ENCODE assay signal across 8 mouse cellular contexts in genomic region chr8:60992561-60992909, GRCm38 (mm10). TPM values are rescaled to one million over a fixed set of nuclear protein-coding genes. Genes with fewer than 3 reads are reported as not detected.
DNase-seq lines count a peak whose midpoint lies in the region; ATAC-seq lines count a peak whose summit lies in the region.

No protein-coding gene starts in this region.

- peak overlapping the region; percentile 84 for H3K4me3 ChIP-seq in forebrain, embryonic 10.5 days
- peak overlapping the region; percentile 84 for H3K4me3 ChIP-seq in hindbrain, embryonic 12.5 days
- H3K4me3 ChIP-seq in midbrain, embryonic 15.5 days = peak overlapping the region; percentile 67

- H3K27me3 ChIP-seq in forebrain, embryonic 10.5 days (ENCODE audit: poor library complexity, severe bottlenecking) = no peaks in the 10 kb centered on the region
- no peaks in the 10 kb centered on the region for H3K27me3 ChIP-seq in hindbrain, embryonic 12.5 days
- no peaks in the 10 kb centered on the region for H3K27me3 ChIP-seq in midbrain, embryonic 15.5 days (replicated peaks)

- peak overlapping the region; percentile 94 for H3K27ac ChIP-seq in forebrain, embryonic 10.5 days
- peak overlapping the region; percentile 91 for H3K27ac ChIP-seq in hindbrain, embryonic 12.5 days
- peak overlapping the region; percentile 86 for H3K27ac ChIP-seq in midbrain, embryonic 15.5 days

- H3K9me3 ChIP-seq in forebrain, embryonic 10.5 days = no peaks in the 10 kb centered on the region
- H3K9me3 ChIP-seq in hindbrain, embryonic 12.5 days (replicated peaks) = no peaks in the 10 kb centered on the region
- H3K9me3 ChIP-seq in midbrain, embryonic 15.5 days = no peaks in the 10 kb centered on the region

- H3K4me1 ChIP-seq in forebrain, embryonic 10.5 days = peaks cover 24% of the 10 kb centered on the region
- H3K4me1 ChIP-seq in hindbrain, embryonic 12.5 days = peaks cover 8% of the 10 kb centered on the region
- peaks cover 14% of the 10 kb centered on the region for H3K4me1 ChIP-seq in midbrain, embryonic 15.5 days

- DNase-seq in layer of hippocampus, adult 9-10 months (ENCODE audit: low spot score) = peak; percentile 45
- DNase-seq in layer of hippocampus, postnatal 25 days (ENCODE audit: extremely low spot score in 1 of 2, low spot score in 1 of 2) = no peak
- peak; percentile 74 for DNase-seq in adrenal gland, adult 8-10 months
- no peak for DNase-seq in forebrain, embryonic 10.5 days (ENCODE audit: extremely low spot score, low spot score)
- DNase-seq in liver = peak; percentile 95
- DNase-seq in B cell, adult 2 months = no peak

- peak overlapping the region; percentile 77 for H3K9ac ChIP-seq in hindbrain, embryonic 12.5 days
- peak overlapping the region; percentile 54 for H3K9ac ChIP-seq in midbrain, embryonic 15.5 days

- no peaks in the 10 kb centered on the region for H3K36me3 ChIP-seq in forebrain, embryonic 10.5 days (replicated peaks)
- no peaks in the 10 kb centered on the region for H3K36me3 ChIP-seq in hindbrain, embryonic 12.5 days
- H3K36me3 ChIP-seq in midbrain, embryonic 15.5 days (replicated peaks) = no peaks in the 10 kb centered on the region

- H3K4me2 ChIP-seq in hindbrain, embryonic 12.5 days (replicated peaks) = peak overlapping the region; percentile 87
- H3K4me2 ChIP-seq in midbrain, embryonic 15.5 days = peak overlapping the region; percentile 64

- no peak; the same call in 1 of the 2 replicates for ATAC-seq in hindbrain, embryonic 12.5 days (ENCODE audit: low FRiP score)
- no peak for ATAC-seq in midbrain, embryonic 15.5 days (replicated peaks)

- WGBS in forebrain, embryonic 10.5 days = under 1% methylated on average over 16 of the region's 16 CpGs
- 1% methylated on average over 16 of the region's 16 CpGs for WGBS in hindbrain, embryonic 12.5 days
- WGBS in midbrain, embryonic 15.5 days = under 1% methylated on average over 16 of the region's 16 CpGs

RNA-seq across cellular contexts. Expression of gene Nek1, which starts 0.5 kb away (rescaled TPM):
- total RNA-seq in layer of hippocampus, postnatal 25 days (2021) = 10 to 100 TPM; 21.1 to 27.4 TPM
- 10 to 100 TPM; 17.6 to 25.2 (median 23.8) TPM for total RNA-seq in adrenal gland, adult 8-10 months (2022)
- 21.0 and 25.0 TPM in 2 replicates for polyA plus RNA-seq in forebrain, embryonic 10.5 days (2016; fragmentation: Nextera tagmentation; extraction: Ambion mirVana)
- polyA plus RNA-seq in hindbrain, embryonic 12.5 days (2016; fragmentation: Nextera tagmentation; extraction: Ambion mirVana) = 23.2 and 24.6 TPM in 2 replicates
- polyA plus RNA-seq in midbrain, embryonic 15.5 days (2015; fragmentation: Nextera tagmentation; extraction: Ambion mirVana) = 24.7 and 27.8 TPM in 2 replicates

RNA-seq across cellular contexts. Expression of gene Clcn3, which starts 9.4 kb away (rescaled TPM):
- 100 to 1,000 TPM; 123 to 124 TPM for total RNA-seq in layer of hippocampus, postnatal 25 days (2021)
- total RNA-seq in adrenal gland, adult 8-10 months (2022) = 10 to 100 TPM; 50.9 to 68.9 (median 60.7) TPM
- 30.8 and 31.5 TPM in 2 replicates for polyA plus RNA-seq in forebrain, embryonic 10.5 days (2016; fragmentation: Nextera tagmentation; extraction: Ambion mirVana)
- polyA plus RNA-seq in hindbrain, embryonic 12.5 days (2016; fragmentation: Nextera tagmentation; extraction: Ambion mirVana) = 46.3 and 47.1 TPM in 2 replicates
- polyA plus RNA-seq in midbrain, embryonic 15.5 days (2015; fragmentation: Nextera tagmentation; extraction: Ambion mirVana) = 67.1 and 69.5 TPM in 2 replicates

Comparison
In these comparisons a context has a peak if more than half of its experiments do, and no peak if none do; other contexts are left out.
1. DNase-seq: peak in layer of hippocampus, adult 9-10 months (single experiment), adrenal gland, adult 8-10 months (single experiment) and liver (single experiment); none in layer of hippocampus, postnatal 25 days (0 of 2), forebrain, embryonic 10.5 days (single experiment) and B cell, adult 2 months (0 of 2).
2. Peak in every context shown above with its lines, with median percentiles within 50 percentile points of each other: H3K27ac ChIP-seq and H3K4me3 ChIP-seq.